Mouse (Mus musculus): Measurements from ENCODE around the gene Ntrk2.

Ntrk2 gene

DNA sequence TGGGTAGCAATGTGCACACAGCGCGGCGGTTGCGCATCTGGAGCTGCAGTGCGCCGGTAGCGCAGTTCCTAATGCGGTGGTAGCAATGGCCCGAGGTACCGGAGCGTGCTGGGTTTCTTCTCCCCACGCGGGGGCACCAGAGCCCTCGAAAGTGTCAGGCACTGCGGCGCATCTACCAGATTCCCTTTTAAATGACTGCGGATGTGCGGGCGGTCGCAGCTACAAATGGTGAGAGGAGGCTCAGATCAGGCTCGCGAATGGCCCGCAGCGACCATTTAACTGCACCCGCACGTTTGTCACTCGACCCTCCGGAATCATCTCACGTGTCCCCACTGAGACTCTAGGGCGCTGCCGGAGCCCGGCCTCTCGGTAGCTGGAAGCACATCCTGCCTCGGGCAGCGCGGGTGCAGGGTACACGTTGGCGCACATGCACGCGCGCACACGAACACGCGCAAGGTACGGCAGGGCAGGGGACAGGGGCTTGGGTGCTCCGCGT, at the start of gene Ntrk2:
Ntrk2 (plus strand) TSS at position 173 of the 496 bp plus-strand sequence.
- peak; percentile 91 for DNase-seq

DNA sequence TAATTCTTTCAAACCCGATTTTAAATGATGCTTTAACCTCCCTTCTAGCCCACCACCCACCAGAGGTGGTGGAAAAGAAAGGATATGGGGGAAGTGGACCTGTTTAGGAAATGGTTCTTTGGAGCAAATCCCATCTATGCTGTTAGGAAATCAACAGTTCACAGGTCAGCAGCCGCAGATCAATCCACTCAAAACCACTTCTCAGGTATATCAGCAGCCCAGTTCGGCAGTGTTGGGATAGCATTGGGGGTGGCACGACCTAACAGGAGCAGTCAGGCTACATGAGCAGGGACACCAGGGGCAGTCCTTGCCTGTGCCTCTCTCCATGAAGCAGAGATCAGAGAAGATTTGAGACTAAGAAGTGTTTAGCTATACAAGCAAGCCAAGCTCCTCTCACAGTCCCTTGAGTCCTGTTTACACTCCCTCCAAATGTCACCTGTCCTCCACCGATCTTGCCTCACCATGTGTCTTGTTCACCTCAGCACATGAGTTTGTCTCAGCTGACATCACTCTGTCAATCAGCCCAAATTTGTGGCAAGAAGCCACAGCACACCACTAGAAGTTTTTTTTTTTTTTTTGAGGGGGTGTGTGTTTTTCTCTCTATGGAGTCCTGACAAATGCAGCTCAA, 45.3 kb upstream of the Ntrk2 start:
- no peak for DNase-seq

DNA sequence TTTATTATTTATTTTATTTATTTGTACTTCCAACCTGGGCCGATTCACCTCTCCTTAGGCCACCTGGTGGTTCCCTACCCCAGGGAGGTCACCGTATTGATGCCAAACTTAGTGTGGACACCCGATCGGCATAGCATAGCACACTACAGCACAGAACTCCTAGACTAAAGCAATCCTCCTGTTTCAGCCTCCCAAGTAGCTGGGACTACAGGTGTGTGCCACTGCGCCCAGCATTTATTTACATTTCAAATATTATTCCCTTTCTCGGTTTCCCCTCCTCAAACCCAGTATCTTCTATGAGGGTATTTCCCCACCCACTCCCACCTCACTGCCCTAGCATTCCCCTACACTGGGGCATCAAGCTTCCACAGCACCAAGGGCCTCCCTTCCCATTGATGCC, 38.1 kb upstream of the Ntrk2 start:
- no peak for DNase-seq

DNA sequence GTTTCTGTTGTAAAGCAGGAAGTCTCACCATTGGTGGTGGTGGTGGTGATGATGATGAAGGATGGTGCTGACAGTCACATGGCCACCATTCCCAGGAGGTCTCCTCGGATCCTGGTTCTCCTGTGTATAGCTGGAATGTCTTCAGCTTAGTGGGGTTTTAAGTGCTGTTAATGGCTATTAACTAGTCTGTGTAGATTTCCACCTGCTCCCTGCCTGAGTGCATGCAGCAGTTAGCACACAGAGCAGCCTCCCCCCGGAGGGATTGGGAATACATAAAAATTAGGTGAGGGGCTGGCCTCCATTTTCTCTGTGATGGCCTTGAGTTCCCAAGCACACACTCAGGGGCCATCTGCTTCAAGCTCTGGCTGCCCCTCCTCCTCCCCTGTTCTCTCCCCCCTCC, 36.9 kb upstream of the Ntrk2 start:
- no peak for DNase-seq

DNA sequence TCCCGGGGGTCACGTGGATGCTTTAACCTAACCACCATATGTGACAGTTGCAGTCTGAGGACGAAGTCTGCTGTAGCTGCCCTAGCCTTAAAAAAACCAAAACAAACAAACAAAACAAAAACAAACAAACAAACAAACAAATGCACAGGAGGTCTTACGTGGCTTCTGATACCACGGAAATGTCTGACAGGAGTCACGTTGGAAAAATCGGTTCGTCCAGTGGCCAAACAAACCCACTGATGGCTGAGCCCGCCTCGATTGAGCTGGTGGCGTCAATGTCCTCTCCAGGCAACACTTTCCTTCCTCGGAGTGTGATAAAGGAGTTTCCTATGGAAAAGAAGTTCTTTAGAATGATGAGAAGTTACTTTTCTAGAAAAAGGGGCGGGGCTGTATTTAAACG, 27.1 kb upstream of the Ntrk2 start:
- no peak for DNase-seq

DNA sequence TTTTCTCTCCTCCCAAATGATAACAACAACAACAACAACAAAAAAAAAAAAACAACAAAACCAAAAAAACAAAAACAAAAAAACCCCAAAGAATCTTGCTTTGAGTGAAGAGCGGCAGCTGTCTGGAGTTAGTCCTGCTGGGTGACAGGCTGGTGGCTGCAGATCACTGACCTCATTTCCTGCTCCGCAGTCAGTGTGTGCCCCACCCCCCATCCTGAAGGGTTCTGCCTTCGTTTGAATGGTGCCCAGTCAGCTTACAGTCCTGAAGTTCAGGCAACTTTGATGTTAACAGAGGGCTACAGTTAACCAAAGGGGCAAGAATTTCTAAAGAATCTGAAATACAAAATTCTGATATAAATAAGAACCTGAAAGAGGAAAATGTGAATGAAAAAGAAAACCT, 19.9 kb upstream of the Ntrk2 start:
- DNase-seq, result no peak

DNA sequence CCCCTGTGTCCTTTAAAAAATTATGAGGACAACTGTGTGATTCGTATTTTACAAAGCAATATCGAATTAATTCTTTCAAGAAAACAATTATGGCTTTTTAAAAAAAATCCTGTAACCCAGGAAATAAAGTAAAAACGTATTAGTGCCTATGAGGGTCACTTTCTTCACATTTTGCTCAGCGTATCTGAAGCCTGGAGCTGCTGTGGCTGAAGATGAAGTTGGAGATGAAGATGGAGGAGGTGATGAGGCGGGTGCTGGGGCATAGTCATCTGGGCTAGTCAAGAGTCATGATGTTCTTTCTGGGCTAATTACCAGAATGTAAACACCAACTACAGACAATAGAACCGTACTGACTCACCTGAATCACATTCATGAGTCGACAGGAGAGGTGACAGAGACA, 15.6 kb upstream of the Ntrk2 start:
- no peak for DNase-seq

DNA sequence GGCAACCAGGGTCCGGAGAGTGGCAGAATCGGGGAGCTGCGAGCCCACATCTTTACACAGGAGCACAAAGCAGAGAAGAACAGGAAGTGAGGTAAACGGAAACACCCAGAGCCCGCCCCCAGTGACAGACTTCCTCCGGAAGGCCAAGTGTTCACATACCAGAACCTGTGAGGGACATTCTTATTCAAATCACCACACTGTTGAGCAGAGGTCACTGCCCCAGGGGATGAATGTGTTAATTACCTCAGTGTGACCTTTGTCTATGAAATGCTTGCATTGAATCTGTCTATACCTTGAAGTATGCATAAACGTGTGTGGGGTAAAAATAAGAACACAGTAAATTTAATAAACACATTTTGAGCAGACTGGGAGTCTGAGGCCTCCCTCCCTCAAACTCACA, 9.0 kb upstream of the Ntrk2 start:
- no peak for DNase-seq

DNA sequence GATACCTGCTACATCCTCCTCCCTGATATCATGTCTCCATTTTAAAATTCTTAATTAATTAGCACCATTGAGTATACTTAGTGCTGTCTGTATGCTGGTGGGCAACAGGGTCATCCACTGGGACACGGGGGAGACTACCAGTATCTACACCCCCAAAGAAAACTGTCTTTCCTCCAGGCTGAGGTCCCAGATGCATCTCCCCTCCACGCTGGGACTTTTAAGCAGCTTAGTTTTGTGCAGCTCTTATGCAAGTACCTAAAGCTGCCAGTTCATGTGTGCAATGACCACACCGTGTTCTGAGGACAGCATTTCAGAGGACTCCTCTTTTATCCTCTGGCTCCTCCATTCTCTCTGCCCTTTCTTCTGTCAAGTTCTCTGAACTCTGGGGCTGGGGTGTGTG, 5.1 kb upstream of the Ntrk2 start:
- no peak for DNase-seq

DNA sequence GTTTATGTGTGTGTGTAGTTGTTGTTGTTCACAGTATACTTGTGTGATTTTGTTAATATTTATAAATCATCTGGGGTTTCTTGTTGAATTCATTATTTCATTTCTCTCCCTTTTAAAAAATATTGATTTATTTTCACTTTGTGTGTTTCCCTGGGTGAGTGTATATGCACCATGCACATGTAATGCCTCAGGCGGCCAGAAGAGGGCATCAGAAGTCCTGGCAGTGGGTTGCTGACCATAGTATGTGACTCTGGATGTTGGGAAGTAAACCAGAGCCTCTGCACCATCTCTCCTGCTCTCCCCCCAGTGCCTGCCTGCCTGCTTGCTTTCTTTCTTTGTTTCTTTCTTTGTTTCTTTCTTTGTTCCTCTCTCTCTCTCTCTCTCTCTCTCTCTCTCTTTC, 2.5 kb upstream of the Ntrk2 start:
- no peak for DNase-seq

DNA sequence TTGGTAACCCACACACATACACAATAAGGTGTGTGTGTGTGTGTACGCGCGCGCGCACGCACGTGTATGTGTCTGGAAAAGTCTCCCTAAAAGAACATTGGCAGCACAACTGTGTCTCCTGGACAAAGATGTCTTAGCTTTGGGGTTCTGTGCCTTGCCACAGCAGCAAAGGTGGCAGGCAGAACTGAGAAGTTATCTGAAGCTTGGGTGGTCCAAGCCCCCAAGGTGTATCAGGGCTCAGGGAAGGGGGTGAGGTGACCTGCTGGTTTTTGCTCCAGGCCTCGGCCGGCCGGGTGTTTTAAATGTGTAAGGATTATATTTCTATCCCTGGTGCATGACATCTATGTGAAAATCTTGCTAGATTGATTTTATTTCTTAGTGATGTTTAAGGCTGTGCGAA, 536 bp upstream of the Ntrk2 start:
- DNase-seq, result no peak

DNA sequence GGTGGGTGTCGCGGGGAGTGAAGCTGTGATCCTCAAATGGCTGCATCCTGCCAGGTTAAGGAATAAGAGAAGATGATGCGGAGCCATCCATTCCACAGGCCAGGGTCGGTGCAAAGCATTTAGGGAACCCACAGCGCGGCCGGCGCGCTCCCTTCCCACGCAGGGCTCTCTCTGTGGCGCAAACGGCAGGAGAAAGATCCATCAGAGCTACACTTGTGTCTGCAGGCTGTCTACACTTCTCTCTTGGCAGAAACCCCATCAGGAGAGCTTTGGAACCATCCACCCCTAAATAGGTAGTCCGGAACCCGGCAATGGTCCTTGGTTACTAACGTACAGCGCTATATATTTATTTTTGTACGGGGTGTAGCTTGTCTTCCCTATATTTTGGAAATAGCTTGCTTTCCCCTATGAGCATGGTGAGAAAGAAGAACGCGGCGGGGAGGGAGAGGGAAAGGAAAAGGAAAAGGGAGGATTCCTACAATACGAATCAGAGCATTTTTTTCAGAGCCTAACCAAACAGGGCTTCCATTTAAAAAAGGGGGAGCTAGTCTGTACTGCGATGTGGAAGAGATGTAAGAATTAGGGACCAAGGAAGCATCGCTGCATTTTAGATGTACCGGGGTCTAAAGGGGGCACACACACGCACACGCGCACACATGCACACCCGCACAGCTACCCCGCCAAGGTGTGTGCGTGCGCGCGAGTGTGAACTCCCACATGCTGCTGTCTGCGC, 693 bp downstream of the Ntrk2 start:
- no peak for DNase-seq

DNA sequence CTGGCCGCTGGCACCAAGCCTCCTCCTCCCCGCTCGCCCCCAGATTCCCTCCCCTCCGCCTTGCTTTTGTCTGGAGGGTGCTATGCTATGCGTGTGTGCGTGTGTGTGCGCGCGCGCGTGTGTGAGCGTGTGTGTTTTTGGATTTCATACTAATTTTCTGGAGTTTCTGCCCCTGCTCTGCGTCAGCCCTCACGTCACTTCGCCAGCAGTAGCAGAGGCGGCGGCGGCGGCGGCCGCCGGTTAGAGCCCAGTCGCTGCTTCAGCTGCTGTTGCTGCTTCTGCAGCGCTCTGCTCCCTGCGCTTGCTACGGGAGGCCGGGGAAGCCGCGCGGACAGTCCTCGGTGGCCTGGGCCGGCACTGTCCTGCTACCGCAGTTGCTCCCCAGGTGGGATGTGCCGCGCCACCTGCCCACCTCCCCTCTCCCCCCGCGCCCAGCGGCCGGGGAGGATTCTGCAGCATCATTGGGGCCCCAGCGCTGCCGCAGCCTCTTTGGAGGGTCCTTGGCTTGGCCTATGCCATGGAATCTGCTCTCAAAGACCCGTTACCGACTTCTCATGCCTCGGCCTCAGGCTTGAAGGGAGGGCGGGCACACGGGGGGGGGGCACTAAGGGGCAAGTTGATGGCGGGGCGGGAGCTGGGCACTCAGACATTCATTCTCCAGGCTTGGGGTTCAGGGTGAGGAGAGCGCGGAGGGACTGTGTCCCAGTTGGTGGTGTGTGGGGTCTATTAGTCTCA, 1.4 kb downstream of the Ntrk2 start:
- DNase-seq, result peak; percentile 85

DNA sequence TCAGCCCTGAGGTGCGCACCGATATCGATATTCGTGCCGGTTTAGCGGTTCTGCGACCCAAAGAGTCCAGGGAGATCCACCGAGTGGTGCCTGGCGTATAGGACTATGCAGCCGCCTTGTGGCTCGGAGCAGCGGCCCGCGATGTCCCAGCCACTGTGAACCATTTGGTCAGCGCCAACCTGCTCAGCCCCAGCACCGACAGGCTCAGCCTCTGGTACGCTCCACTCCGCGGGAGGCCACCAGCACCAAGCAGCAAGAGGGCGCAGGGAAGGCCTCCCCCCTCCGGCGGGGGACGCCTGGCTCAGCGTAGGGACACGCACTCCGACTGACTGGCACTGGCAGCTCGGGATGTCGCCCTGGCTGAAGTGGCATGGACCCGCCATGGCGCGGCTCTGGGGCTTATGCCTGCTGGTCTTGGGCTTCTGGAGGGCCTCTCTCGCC, 2.0 kb downstream of the Ntrk2 start:
- DNase-seq, result peak; percentile 67

DNA sequence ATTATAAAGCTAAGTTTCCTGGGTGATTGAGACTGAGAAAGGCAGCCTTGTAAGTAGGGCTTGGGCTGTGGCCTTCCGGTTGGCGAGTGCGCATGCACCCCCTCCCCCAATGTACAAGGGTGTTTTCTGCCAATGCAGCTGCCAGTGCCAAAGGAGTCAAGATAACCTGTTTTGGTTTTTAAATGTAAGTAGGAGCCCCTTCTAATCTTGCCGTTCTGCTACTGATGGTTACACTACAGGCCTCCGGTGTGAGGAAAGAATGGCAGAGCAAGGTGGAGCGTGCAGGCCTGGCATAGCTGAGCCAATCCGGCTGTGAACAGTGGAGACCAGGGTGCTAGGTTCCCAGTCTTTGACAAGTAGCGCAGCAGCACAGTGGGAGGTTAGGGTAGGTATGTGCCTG, 3.6 kb downstream of the Ntrk2 start:
- peak; percentile 37 for DNase-seq

DNA sequence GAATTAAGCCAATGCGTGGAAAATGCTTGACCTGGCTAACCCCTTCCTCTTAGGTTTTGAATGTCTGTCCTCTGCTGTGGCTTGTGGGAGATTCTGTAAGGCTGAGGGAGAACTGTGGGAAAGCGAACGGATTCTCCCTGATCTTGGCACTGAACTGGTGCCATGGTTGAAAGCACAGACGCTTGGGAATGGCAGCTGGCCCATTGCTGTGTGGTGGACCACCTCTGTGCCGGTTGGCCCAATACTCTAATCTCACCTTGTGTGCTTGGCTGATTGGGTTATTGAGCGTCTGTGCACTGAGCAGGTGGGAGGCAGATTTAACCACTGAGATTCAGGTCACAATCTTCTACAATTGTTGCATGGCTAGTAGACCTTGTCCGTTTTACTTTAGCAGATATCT, 18.4 kb downstream of the Ntrk2 start:
- DNase-seq, result no peak

DNA sequence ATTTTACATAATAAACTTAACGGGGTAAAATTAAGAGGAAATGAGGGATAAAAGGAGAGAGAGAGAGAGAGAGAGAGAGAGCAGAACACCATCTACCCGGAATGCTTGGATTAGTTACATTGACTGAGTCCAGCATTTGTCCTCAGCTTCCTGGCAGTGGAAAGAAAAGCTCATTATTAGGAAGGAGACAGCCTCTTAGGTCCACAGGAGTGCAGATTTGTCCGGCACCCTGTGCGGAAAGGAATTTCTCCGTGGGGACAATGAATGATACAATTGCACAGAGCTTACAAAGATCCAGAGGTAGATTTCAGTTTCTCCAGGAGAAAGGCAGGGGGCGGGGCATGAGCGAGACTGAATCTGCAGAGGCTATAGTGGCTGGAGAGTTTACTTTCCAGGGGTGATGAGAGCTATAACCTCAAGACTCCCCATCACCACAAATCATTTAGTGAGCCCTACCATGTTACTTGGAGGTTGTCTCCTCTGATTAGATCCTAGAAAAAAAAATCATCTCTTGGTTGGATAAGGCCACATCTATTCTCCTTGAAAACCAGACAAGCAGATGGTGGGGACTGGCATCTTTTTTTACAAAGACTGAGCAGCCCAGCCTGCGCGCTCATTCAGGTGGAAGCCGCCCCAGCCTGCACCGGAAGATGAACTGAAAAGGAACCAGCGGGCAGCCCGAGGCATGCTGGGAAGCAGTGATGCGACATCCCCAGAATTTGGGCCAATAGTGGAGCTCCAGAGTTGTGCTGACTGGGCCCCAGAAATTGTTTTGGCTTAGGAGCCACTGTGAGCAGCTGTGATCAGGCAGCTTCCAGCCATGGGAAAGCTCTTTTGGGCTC, 20.2 kb downstream of the Ntrk2 start:
- DNase-seq, result peak; percentile 24

DNA sequence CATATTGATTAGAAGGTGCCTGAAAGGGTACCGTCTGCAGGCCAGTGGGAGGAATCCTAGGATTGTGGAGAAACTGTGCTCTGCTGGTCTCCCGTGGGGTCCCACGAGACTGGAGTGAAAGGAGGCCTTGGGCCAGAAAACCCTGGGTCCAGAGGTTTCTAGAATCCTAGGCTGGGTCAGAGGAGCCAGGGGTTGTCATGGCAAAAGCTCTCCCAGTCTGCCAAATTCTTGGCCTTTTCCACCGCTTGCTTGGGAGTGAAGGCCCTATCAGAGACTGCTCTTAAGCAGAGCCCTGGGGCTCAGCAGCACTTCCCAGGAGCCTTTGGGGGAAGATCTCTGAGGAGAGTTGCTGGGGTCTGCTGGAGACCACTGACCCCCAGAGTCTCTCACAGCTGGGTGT, 25.6 kb downstream of the Ntrk2 start:
- no peak for DNase-seq

DNA sequence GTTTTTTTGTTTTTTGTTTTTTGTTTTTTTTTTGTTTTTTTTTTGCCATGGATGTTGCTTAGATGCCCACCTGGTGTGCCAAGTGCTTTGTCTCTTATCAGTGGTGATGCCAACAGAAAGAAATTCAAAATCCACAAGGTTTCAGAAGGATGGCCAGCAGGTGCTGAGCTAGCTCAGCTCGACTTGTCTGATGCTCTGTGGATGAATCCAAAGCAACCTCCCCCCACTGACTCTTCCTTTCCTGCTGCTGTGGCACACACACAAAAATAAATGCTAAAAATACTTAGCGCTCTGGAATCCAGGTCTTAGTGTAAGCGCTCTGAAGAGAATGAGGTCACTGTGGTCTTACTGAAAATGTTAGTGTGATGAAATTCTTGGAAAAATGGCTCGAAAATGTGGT, 28.4 kb downstream of the Ntrk2 start:
- no peak for DNase-seq

DNA sequence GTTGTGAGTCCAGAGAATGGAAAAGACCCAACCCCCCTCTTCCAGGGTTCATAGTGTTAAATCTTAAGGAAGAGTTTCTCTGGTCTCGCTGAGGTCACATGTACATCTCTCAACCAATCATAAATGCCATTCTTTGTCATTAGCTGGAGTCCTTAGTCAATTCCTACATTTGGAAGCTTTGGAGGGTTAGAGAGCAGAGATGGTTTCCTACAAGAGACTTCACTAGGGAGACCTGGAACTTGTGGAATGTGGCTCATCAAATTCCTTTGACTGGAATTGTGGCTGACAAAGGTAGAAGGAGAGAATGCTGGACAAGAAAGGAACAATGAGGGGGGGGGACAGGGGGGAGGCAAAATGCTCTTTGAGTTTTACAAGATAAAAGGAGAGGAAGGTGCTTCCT, 30.5 kb downstream of the Ntrk2 start:
- no peak for DNase-seq

DNA sequence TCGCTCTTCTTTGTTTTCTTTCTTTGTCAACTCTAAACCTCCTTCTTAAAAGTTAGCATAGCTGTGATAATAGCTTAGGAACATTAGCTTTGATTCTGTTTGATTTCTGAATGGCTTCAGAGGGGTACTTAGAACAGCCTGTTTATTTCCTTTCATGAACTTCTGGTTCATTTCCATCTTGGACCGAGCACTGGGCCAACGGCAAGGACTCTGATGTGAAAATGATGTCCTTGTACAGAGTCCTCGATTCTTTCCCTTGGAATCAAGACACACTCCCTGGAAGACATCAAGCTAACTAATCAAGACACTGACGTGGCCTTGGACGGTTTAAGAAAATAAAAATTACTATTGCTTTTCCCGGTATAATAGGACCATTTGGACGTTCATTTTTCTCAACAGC, 31.7 kb downstream of the Ntrk2 start:
- DNase-seq, result no peak

DNA sequence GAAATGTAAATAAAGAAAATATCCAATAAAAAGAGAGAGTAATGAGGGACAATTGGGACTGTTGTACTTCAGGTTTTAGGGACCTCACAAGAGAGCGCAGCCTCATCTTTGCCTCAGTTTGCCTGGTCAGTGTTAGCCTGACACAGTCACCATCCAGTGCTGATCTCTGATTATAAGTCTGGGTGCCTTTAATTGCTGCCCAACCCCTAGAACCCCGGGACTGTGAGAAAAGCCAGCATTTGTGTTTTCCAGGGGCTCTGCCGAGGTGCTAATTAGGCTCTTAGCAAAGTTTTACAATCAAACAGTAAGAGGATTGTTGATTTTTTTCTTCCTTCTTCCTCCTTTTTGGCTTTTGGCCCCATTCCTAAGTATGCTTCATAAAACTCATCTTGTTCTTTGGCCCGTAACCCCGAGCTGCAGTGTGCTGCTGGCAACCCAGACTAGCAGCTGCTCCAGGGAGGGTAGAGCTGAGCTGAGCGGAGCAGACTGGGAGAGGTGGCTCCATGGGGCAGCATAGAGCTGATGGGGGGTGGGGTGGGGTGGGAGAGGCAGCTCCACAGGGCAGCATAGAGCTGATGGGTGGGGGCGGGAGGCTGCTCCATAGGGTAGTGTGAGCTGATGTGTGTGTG, 34.5 kb downstream of the Ntrk2 start:
- no peak for DNase-seq

DNA sequence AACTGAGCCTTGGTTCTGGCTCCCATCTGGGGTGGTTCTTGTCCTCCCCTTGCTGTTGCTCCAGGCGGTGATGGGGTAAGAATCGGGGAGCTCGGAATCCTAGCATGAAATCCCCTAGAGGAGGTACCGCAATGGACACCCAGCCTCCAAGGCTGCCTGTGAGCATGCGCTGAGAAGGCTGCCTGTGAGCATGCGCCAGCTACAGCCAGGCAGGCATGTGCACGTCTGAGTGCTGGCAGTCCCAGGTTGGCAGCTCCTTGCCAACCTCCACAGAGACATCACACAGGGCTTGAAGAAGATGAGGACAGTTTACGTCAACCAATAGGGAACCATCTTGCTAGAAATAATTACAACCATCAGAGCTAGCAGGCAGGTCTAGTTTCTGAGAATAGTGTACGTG, 37.5 kb downstream of the Ntrk2 start:
- no peak for DNase-seq
